Mouse (Mus musculus): ENCODE measurements around the gene Tnp2.

Gene Tnp2

DNA sequence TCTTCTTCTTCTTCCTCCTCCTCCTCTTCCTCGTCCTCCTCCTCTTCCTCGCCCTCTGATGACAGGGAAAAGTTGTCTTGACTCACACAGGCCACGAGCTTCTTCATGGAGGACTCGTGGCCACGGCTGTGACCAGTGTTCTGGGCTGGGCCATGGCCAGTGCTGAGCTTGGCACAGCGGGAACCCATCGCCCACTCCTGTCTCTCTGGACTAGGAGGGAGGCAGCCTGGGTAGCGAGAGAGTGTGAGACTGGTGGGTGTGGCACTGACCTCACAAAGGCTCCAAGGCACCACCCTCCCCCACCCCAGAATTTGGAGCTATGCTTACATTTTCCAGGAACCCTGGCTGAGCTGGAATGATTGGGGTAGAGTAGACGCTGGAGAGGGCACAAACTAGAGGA lies 2.2 kb upstream of the Tnp2 start, which contains the start of gene Prm3:
TSS of gene Prm3 (minus strand) at position 213 of the 400 bp plus-strand sequence.
- DNase-seq (ENCODE audit: inconsistent age in 2 of 2, low spot score in 1 of 2) = no peak

DNA sequence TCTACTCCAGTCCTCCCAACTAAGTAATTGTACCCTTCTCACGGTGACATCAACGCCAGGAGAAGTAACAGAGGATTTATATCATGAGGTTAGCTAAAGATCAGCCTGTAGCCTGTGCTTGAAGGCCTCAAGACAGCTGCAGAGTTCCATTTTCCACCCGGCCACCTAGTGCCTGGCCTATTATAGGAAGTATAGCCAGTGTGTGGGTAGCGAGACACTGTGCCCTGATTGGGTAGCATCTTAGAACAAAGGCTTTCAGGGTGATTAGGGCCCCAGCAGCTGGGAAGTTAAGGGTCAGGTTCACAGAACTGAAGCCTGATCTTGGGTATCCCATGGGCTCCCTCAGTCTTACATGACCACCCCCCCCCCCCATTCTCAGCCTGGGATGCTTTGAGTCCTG lies 406 bp upstream of the Tnp2 start:
- no peak for DNase-seq (ENCODE audit: inconsistent age in 2 of 2, low spot score in 1 of 2)

DNA sequence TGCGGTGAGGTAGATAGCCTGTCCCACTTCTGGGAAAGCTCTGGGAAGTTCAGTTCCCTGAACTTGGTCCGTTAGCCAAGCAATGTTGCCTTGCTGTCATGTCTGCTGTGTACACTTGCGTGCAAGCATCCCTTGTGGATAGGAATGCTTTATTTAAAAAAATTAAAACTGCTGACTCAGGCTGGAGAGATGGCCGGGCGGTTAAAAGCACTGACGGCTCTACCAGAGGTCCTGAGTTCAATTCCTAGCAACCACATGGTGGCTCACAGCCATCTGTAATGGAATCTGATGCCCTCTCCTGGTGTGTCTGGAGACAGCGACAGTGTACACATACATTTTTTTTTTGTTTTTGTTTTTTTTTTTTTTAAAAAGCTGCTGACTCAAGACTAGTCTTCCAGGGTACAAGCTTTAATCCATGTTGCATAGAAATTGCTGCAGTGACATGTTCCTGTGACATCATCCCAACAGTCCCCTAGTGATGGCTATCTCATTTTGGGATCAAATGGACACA lies 857 bp downstream of the Tnp2 start:
- DNase-seq (ENCODE audit: inconsistent age in 2 of 2, low spot score in 1 of 2) = no peak

DNA sequence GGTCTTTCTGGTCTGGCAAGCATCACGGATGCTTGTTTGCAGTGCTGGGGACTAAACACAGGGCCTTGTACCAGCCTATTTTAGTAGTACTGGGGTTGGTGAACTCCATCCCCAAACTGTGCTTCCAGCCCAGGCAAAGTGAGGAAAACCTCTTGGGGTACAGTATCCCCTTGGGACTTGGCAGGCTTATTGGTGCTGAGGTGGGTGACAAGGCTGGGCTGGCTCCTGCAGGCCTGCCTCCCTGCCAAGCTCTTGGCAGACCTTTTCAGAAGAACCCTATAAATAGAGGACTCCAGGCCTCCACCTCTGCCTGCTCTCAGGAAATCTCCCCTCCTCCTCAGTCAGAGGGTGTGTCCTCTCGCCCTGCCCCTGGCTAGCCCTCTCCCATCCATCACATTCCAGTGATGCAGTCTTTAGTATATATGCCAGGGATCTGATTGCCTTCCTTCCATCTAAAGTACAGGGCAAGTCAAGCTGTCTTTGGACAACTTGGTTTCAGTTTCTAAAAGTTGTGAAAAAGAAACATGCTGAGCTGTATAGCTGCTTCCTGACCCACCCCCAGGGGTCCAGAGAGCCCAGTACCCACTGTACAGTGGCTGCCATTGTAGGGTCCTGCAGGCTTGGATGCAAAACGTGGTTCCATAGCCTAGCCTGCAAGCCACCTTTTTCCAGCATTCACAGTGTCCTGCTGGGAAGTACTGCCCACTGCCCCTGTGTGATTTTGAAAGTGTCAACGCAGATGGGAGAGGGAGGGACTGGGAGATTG lies 1.5 kb downstream of the Tnp2 start:
- peak in 1 of 2 experiments; percentile 52 for DNase-seq (ENCODE audit: inconsistent age in 2 of 2, low spot score in 1 of 2)

DNA sequence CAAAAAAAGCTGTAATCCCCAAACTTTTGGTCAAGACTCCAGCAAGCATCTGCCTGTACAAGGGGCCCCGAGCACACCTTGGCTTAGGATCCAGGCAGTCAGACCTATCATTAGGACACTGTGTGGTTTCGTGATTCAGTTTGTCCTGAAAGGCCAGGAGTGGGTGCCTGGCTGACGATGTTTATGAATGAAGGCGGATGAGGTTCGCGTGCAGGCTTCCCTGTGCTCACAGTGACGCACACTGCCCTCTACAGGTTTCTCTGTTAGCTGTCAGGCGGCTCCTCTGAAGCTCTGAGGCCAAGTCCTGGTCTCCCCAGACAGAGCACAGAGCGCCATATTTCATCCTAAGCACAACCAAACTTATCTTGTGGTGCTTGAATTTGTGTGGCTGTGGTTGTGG lies 2.2 kb downstream of the Tnp2 start:
- DNase-seq (ENCODE audit: inconsistent age in 2 of 2, low spot score in 1 of 2) = peak; percentile 89 to 95

DNA sequence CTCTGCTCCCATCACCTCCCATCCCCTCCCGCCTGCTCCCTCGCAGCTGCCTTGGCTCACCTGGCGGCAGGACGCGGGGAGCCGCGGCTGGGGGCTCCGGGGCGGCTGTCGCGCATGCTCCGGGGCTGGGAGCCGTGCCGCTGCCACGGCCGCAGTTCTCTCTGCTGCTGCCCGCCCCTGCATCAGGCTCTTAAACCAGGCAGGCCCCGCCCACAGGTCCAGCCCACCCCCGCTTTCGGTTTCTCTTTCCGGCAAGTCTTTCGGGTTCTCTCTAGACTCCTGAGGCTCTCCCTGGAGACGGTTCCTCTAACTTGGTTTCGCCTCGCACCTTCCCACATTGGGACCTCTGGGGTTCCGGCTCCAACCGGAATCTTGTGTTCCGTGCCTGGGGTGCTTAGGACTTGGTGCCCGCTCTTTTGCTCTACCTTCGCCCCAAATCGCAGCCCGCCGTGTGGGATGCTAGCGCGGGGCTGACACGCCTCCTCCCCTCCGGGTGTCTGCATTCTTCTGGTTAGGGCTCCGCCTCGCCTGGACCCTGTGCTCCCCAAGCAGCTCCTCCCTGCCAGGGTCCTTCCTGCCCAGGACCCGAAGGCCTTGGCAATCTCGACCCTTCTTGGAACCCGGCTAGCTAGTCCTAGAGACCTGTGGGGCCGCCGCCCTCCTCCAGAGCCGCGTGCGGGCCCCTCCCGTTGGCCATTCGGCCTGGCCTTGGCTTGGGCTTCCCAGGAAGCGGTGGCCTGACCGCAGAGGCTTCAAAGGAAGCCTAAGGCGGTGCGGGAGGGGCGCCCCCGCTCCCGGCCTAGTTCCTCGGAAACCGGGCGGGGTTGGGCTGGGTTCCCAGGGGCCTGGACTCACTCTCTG lies 2.9 kb downstream of the Tnp2 start, which contains the start of gene Socs1:
TSS of gene Socs1 (minus strand) at position 166 of the 861 bp plus-strand sequence.
- DNase-seq (ENCODE audit: inconsistent age in 2 of 2, low spot score in 1 of 2) = peak; percentile 93 to 99

DNA sequence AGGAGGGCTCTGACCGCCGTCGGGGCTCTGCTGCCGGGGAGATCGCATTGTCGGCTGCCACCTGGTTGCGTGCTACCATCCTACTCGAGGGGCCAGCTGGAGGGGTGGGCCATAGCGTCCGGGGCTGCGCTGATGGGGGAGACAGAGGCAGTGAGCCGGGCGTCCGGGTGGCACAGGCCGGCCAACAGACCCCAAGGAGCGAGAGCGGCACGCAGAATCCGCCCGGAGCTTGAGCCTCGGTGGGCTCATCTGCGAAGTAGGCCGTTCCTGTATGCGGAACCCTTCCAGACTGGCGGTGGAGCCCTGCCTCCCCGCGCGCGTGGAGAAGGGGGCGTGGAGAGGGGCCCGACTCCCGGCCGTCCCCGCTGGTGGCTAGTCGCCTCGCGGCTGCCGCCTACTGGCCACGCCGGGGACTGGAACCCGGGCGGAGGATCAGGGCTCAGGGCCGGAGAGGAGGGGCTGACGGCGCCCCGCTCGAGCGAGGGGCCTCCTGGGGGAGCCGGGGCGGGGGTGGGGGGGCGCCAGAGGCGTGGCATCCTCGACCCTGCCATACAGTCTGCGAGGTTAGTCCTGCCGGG lies 3.6 kb downstream of the Tnp2 start:
- DNase-seq (ENCODE audit: inconsistent age in 2 of 2, low spot score in 1 of 2) = peak; percentile 93 to 98

DNA sequence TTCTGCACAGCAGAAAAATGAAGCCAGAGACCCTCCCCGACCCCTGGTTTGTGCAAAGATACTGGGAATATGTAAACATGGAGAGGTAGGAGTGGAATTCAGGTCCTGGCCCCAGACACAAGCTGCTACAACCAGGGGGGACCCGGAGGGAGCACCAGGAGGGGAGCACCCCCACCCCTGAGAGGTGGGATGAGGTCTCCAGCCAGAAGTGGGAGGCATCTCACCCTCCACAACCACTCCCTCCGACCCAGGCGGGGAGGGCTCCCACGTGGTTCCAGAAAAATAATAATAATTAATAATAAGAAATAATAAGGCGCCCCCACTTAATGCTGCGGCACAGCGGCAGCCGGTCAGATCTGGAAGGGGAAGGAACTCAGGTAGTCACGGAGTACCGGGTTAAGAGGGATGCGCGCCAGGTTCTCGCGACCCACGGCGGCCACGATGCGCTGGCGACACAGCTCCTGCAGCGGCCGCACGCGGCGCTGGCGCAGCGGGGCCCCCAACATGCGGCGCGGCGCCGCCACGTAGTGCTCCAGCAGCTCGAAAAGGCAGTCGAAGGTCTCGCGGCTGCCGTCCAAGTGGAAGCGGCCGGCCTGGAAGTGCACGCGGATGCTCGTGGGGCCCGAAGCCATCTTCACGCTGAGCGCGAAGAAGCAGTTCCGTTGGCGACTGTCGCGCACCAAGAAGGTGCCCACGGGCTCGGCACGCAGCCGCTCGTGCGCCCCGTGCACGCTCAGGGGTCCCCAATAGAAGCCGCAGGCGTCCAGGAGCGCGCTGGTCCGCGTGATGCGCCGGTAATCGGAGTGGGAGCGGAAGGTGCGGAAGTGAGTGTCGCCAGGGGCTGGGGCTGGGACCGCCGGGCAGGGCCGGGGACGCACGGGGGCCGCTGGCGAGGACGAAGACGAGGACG lies 4.3 kb downstream of the Tnp2 start:
- DNase-seq (ENCODE audit: inconsistent age in 2 of 2, low spot score in 1 of 2) = peak; percentile 64 to 85

DNA sequence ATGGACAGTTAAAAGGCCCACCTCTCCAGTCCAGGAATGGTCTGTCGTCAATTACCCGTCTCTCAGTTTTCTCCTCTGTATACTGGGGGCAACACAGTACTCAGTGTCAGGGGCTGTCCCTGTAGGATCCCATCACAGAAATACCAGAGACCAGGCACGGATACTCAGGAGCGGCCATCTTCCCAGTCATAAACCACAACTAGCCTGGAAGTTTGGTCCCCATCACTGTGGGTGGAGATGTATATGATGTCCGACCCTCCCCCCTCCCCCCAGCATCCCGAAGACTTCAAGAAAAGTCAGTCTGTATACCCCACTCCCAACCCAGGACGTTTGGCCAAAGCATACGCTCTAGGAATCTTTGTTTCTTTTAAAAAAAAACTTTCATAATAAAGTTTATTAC lies 5.0 kb downstream of the Tnp2 start:
- DNase-seq (ENCODE audit: inconsistent age in 2 of 2, low spot score in 1 of 2) = no peak

DNA sequence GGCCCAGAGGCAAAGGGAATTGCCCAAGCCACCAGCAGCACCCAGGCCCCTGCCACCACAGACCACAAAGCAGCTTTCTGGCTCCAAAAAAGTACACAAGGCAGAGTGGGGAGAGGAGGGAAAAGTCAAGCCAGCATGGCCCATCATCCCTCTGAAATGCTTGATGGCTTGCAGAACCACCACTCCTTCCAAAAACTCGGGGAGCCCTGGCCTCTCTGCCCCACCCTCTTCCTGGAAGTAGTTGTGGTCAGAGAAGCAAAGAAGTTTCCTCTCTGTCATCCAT lies 5.4 kb downstream of the Tnp2 start:
- no peak for DNase-seq (ENCODE audit: inconsistent age in 2 of 2, low spot score in 1 of 2)

DNA sequence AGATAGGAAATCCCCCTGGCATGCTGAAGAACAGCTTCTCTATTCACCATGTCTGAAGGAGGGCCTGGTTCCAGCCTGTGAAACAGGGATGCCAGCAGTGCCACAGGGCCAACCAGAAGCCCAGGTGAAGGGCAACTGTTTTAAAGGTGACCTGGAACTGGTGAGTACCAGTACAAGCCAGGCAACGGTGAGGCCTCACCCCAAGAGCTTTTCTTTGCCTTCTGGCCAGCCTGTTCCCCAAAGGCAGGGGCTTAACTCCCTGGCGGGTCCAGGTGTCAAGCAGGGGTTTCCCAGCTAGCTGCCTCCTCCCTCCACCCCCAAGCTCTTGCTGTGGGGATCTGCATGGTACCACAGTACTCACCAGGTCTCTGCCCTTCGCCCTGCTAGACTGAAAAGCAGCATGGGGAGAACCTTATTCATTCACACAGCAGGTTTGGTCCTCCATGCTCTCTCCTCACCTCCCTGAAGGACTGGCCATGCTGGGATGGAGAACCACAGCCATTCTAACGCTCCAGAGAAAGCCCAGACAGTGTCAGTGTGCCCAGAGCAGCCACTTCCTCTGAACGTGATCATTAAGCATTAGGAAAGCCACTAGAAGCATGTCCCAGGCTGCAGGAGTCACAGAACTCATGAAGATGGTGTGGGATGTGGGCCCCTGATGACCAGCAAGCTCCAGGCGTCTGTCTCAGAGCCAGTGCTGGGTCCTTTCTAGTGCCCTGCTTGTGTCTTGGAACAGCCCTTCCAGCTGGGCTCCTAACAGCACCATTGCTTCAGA lies 5.9 kb downstream of the Tnp2 start:
- peak; percentile 27 to 69 for DNase-seq (ENCODE audit: inconsistent age in 2 of 2, low spot score in 1 of 2)

DNA sequence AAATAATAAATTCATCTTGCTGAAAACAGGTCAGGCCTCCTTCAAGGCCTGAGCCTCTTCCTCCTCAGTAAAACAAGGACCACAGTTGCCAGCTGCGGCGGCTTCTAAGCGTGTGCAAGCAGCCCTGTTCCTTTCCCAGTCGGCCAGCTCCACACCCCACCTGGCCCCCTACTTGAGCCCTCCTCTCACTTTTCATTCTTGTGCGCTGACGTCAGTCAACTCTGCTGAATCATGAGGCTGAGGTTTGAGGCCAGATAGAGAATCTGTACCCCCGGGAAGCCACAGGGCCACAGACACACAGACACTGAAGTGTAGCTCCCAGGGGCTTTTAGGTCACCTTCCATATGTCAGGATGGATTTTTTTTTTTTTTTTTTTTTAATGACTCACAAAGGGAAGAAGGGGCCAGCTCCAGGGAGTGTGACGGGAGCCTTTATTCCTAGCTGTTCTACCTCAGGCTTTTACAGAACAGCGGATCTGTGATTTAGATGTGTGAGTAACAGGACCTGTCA lies 6.5 kb downstream of the Tnp2 start:
- peak; percentile 63 to 77 for DNase-seq (ENCODE audit: inconsistent age in 2 of 2, low spot score in 1 of 2)

DNA sequence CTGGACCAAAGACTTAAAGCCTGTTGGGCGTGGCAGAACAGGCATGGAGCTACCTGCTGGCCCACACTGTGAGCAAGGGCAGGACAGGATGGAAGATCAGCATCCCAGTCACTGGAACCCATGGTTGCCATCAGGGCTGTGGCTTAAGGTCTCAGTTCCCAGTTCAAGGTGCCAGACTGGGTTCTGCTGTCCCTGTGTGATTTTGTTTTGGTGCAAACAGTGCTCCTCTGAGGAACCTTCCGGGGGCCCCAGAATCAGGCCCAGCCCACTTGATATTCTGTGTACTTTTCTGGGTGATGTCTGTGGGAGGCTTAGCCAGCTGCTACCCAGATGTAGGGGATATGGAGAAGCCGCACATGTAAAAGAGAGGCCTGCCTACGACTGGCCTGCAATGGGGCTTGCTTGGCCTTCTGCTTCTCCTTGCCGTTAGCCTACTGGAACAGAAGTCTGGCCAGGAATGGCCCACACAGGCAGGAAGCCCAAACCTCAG lies 7.8 kb downstream of the Tnp2 start:
- DNase-seq (ENCODE audit: inconsistent age in 2 of 2, low spot score in 1 of 2) = no peak

DNA sequence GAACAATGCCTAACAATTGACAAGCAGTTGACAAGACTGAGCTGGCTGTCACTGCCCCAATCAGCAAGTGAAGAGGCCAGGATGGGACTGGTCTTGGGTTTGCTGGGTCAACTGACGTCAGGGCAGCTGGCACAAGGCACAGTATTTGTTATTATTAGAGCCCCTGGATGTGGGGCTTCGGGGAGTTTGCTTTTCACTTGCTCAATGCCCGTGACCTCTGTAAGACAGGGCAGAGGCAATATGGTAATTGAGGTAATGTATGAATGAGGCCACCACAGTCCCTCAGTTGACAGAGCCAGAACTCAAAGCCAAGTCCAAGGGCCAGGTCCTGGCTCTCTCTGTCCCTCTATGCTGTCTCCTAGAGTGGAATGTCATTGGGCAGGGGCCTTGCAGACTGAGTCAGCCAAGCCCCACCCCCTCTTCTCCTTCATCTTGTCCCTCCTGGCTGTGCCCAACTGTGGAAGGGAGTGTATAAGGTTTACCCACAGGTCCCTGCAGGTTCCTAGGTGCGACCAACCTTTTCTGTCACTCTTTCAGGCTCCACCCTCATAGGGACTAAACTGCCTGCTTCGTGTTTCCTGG lies 10.8 kb downstream of the Tnp2 start:
- DNase-seq (ENCODE audit: inconsistent age in 2 of 2, low spot score in 1 of 2) = peak in 1 of 2 experiments; percentile 79

DNA sequence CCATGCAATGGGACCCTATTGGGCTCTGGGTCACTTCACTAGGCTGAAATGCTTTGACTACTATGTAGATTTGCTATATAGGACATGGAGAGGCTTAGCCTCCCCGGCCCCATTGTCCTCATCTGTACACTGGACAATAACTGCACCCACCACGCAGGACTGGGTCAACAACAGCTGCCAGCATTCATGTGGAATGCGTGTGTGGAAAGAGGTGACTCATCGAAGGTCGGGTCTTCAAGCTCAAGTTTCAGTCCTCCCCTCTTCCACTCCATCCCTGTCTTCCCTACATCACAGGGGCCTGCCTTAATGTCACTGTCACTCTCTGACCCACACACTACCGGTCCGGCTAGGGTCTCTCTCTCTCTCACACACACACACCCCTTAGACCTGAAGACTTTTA lies 12.1 kb downstream of the Tnp2 start:
- peak; percentile 62 to 87 for DNase-seq (ENCODE audit: inconsistent age in 2 of 2, low spot score in 1 of 2)

DNA sequence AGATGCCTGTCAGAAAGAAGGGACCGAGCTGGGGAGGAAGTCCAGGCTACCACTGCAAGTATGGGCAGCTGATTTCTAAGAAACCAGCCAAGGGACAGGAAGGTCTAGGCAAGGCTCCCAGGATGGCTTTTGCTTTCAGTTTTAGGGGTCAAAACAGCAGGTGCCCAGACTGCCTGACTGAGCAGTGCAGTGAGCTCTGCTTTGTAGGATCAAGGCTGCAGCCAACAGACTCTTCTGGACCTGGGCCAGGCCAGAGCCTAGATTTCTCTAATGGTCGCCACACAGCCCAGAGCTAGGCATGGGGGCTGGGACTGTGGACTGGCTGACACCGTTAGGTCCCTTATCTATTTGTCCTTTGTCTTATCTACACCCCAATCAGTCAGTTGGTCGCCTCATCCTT lies 13.7 kb downstream of the Tnp2 start:
- peak in 1 of 2 experiments; percentile 75 for DNase-seq (ENCODE audit: inconsistent age in 2 of 2, low spot score in 1 of 2)

DNA sequence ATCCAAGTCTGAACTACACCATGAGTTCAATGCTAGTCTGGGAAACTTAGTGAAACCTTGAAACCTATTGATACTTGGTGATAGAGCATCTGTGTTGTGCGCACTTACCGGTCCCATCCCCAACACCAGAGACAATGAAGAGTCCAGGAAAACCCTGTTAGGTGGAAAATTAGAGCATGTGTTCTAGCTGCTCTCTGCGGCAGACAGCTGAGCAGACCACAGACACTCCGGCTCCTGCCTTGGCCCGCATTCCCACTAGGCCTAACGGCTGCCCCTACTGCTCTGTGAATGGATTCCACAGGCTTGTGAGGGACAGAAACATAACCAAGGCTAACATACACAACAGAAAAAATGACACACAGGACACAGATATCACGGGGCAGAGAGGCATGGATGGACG lies 14.9 kb downstream of the Tnp2 start:
- no peak for DNase-seq (ENCODE audit: inconsistent age in 2 of 2, low spot score in 1 of 2)

DNA sequence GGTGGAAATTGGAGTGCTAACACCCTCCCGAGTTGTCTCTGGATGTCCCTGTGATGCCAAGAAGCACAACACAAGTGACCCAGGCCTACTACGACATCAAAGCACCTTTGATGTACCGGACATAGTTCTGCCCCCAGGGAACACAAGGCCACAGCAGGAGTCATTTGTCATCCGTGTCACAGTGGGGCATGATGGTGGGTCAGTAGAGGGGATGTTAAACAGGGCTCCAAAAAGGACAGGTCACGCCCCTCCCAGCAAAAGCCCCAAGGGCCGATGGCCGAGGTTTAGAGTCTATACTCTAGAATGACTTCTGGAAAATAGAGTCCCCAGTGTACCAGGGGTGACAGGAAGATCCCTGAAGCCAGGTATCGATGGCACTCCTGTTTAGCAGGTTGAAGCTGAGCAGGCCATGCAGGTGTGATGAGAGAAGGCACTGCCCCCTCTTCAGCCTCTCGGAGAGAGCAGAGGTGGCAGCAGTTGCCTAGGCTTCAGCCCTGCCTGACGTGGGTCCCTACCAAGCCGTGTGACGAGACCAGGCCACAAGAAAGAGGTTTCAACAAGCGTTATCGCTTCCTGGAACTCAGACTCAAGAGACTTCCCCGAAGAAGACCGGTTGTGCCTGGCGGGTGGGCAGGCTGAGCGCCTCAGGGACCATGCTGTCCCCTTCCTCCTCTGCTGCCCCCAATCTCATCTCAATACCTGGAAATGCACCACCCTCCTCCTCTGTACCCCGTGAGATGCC lies 16.5 kb downstream of the Tnp2 start:
- peak; percentile 62 to 80 for DNase-seq (ENCODE audit: inconsistent age in 2 of 2, low spot score in 1 of 2)

All from adrenal gland, adult (tissue).